Mouse (Mus musculus) G1E (cell line): ENCODE results near the gene Tmem53.

Experiments used
- CTCF ChIP-seq: IDR thresholded peaks from 2 replicates; pipeline ENCODE4 v1.5.1; 2012; ENCODE audit warnings: low read depth, low read length, inconsistent platforms, mixed read lengths
- GATA1 ChIP-seq: IDR thresholded peaks from 2 replicates; pipeline ENCODE4 v1.6.1; 2012; ENCODE audit warnings: borderline replicate concordance, low read length, inconsistent platforms, mixed read lengths
- TAL1 ChIP-seq: conservative IDR thresholded peaks from 2 replicates; pipeline ENCODE4 v1.6.1; 2012; ENCODE audit warnings: low read depth, low read length, inconsistent platforms, mixed read lengths

GRCm38 (mm10) chr4:117262101-117262913 is 10.6 kb downstream of the Tmem53 start:
- no peak for TF ChIP-seq CTCF
- TF ChIP-seq GATA1 = no peak
- TF ChIP-seq TAL1 = no peak
